In genomic region chr10:128179989-128180388, GRCm38 (mm10) we compare ENCODE assay signal across 7 mouse cellular contexts. TPM values are rescaled to one million over a fixed set of nuclear protein-coding genes. Genes with fewer than 3 reads are reported as not detected.
A peak's percentile ranks its signal among the peaks of the same experiment; 100 is the strongest.
DNase-seq lines count a peak whose midpoint lies in the region; ATAC-seq and TF ChIP-seq lines count a peak whose summit lies in the region.

Rbms2 (minus strand) TSS chr10:128180297.

- H3K36me3 ChIP-seq in G1E (replicated peaks), result no peaks in the 10 kb centered on the region
- H3K36me3 ChIP-seq in limb, embryonic 13.5 days, result no peaks in the 10 kb centered on the region

- peak within 1 kb of the TSS; percentile 20; the same call in 1 of the 2 replicates for H3K4me3 ChIP-seq in G1E (ENCODE audit: low read depth, low read length)
- peak within 1 kb of the TSS; percentile 29 for H3K4me3 ChIP-seq in limb, embryonic 13.5 days

- DNase-seq in G1E (ENCODE audit: low spot score) (no peak), adipocyte (ENCODE audit: low spot score) (peak; percentile 23)
- DNase-seq in gastrocnemius, adult 8-10 months (ENCODE audit: low spot score in 2 of 2), result peak in 1 of 2 experiments; percentile 11
- DNase-seq in neural tube, embryonic 10.5 days (ENCODE audit: extremely low spot score, low spot score), result peak; percentile 28
- no peak for DNase-seq in thymus, postnatal 25 days

- H3K9ac ChIP-seq in limb, embryonic 13.5 days, result peak within 1 kb of the TSS; percentile 39

- 2% methylated on average over 6 of the region's 6 CpGs for WGBS in limb, embryonic 13.5 days

- no peaks in the 10 kb centered on the region for H3K27me3 ChIP-seq in G1E (ENCODE audit: insufficient read depth, low read length)
- H3K27me3 ChIP-seq in limb, embryonic 13.5 days, result no peaks in the 10 kb centered on the region

- TF ChIP-seq CTCF in G1E (IDR thresholded peaks at IDR 0.05; ENCODE audit: low read depth, low read length), result no peak

- peaks cover 25% of the 10 kb centered on the region for H3K4me1 ChIP-seq in G1E (ENCODE audit: insufficient read depth, low read depth, low read length)
- peaks cover 20% of the 10 kb centered on the region for H3K4me1 ChIP-seq in limb, embryonic 13.5 days

- peak within 1 kb of the TSS; percentile 58; the same call in 1 of the 2 replicates for H3K27ac ChIP-seq in limb, embryonic 13.5 days

- H3K9me3 ChIP-seq in G1E (replicated peaks), result no peaks in the 10 kb centered on the region
- H3K9me3 ChIP-seq in limb, embryonic 13.5 days, result no peaks in the 10 kb centered on the region

- ATAC-seq in G1E (ENCODE audit: extremely low read depth, insufficient number of reproducible peaks, low FRiP score, poor library complexity, severe bottlenecking), result no peak
- no peak for ATAC-seq in inflammation-experienced regulatory T-cells, adult 6 months
- no peak for ATAC-seq in limb, embryonic 13.5 days (ENCODE audit: low FRiP score, low read depth)

- H3K4me2 ChIP-seq in limb, embryonic 13.5 days (replicated peaks), result peak within 1 kb of the TSS; percentile 55

RNA-seq across cellular contexts. Expression of gene Rbms2, which starts in this region (rescaled TPM):
- total RNA-seq in G1E (2014; fragmentation: Nextera tagmentation) (28.1 and 32.1 TPM in 2 replicates), G1E (2017) (7.1 and 8.3 TPM in 2 replicates)
- 9.3 and 11.3 TPM in 2 replicates for polyA plus RNA-seq in G1E (2012)
- total RNA-seq in gastrocnemius, adult 8-10 months (2022), result 10 to 100 TPM; 53.5 to 63.6 (median 60.7) TPM
- 10 to 100 TPM; 24.7 to 29.4 (median 27.8) TPM for polyA plus RNA-seq in inflammation-experienced regulatory T-cells, adult 6 months (2017; shearing (Covaris generic))
- polyA plus RNA-seq in limb, embryonic 13.5 days (2015; fragmentation: Nextera tagmentation; extraction: Ambion mirVana), result 39.0 and 40.6 TPM in 2 replicates

Comparison
In these comparisons a context has a peak if more than half of its experiments do, and no peak if none do; other contexts are left out.
1. DNase-seq: peak in adipocyte (single experiment) and neural tube, embryonic 10.5 days (single experiment); none in G1E (single experiment) and thymus, postnatal 25 days (single experiment).